Mouse (Mus musculus) adipocyte (in vitro differentiated cells): Measurements from ENCODE around the gene Pde7b.

ENCODE experiments used
- DNase-seq: peaks from one replicate; pipeline ENCODE4 v3.0.0-alpha.2; 2016; ENCODE audit warnings: low spot score

Gene Pde7b

DNA sequence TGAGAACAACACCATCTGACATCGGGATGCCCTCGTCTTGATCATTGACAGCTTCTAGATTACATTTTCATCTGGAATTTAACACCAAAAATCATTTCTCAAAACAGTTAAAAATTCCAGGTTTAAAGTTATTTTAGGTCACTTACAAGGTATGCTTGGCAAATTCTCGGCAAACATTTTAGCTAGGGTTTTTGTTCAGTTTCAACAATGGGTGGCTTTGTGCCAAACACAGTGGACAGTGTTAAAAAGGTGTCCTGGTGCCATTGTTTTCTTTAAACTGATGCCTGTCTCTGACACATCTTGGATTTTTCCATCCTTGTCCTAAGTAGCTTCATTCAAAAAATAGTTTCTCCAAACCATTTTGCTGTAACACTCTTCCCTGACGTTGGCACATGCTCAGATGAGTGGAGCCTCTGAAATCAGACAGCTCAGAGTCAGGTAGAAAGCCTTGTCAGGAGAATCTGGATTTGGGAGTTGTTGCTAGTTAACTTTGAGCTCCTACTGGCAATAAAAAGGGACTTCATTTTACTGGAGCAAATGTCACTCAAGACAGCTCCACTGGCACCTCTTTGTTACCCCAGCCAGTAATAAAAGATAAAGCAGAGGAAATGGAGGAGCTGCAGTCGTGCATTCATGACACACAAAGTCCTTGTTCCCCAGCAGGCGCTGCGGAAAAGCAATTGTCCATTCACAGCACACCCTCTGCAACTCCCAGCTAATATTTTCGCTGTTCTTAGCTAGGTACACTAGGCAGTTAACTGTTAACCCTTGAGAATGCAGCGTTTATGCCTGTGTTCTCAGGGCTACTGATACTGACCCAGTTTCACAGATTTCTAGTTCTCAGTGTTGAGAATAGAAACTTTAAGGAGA, 2.0 kb downstream of the Pde7b start:
- DNase-seq = no peak

DNA sequence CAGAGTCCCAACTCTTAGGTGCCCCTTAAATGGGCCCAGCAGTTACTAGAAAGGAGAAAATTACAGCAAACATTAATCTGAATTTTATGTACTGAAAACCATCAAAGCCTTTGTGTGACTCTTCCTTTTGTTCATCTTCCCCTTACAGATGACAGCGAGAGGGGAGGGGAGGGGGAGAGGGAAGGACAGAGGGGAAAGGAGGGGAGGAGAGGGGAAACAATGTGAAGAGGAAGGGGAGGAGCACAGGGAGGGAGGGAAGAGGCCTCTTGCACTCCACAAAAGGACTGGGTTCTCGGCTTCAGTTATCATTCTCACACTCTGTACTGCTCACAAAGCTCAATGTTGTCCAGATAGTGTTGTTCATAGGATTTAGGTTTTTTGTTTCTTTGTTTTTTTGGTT, 5.7 kb downstream of the Pde7b start:
- no peak for DNase-seq

DNA sequence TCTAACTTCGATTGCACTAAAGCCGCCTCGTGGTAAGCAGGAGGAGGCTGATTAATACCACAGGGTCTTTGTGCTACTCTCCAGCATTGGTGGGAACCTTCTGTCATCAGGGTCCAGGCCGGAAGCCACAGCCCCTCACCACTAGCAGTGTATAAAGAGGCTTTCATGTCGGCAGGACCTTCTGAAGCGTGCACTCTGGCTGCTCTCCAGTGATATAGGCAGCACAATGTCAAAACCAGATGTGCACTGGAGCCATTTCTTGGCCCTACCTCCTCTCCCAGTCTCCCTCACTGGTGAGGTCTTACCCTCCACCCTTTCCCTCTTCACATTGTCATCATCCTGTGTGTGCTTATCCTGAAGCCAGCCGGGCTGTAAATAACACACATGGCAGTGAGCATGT, 24.2 kb downstream of the Pde7b start:
- DNase-seq = no peak

DNA sequence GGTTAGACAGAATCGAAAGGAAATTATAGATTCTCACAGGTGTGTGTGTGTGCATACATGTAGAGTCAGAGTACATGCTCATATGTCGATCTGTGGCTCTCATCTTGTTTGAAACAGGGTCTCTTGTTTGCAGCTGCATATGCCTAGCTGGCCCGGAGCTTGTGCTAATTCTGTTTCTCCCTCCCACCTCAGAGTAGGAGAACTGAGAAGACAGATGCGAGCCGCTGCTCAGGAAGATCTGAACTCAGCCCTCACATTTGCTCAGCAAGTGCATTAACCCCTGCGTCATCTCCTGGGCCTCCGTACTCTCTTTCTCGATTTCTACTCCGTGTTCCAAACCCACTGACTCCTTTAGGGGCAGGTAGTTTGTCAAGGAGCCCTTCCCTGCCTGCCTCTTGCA, 25.0 kb downstream of the Pde7b start:
- no peak for DNase-seq

DNA sequence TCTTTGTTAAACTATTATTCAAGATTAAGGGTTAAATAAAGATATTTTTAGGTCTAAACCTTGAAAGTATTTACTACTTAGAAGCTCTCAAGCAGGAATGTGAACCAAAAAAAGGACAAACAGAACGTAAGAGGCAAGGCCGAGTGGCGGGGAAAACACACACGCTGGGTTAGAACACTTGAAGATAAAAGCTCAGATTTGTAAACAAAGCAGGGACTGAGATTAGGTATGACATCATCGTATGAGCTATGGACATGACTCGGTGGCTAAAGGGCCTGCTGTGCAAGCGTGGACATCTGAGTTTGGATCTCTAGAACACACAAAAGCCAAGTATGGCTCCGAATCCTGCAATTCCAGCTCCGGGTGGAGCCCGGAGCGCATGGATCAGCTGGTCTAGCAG, 29.2 kb downstream of the Pde7b start:
- no peak for DNase-seq

DNA sequence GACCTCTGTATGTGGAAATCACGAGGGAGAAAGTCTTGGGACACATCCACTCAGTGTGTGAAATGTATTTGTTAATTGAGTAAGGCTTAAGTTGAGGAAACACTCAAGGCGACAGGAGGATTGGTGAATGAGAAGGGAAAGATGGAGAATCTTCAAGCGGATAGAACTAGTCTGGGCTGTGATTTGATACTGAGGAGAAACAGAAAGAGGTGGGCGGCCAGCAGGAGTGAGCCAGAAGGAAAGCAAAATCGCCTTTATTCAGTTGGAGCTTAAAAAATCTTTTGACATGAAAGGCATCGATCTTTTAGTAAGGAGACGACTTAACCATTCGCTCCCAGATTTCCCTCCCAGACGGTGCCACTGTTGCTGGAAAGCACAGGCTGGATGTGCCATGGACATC, 34.9 kb downstream of the Pde7b start:
- no peak for DNase-seq

DNA sequence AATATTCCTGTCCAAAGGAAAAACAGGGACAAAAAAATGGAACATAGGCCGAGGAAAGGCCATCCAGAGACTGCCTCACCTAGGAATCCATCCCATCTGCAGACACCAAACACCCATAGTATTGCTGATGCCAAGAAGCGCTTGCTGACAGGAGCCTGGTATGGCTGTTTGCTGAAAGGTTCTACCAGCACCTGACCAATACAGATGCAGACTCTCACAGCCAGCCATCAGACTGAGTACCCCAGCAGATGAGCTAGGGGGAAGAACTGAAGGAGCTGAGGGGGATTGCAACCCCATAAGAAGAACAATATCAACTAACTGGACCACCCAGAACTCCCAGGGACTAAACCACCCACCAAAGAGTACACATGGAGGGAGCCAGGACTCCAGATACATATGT, 40.7 kb downstream of the Pde7b start:
- DNase-seq = no peak

DNA sequence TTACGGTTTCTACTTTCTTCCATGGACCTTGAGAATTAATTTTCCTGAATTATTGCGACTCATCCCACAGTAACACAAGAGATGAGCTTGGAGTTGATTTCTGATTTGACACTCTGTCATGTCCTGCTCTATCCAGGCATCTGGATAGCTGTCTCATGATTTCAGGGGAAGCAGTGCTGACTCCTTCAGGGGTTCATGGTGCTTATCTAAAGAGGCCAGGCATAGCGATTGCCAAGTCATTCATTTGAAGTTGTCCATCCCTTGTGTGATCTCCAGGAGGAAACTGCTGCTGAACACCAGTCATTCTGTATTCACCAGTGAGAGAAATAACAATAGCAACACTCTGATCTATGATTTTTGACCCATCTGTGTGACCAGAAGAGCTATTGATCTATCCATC, 43.9 kb downstream of the Pde7b start:
- no peak for DNase-seq

DNA sequence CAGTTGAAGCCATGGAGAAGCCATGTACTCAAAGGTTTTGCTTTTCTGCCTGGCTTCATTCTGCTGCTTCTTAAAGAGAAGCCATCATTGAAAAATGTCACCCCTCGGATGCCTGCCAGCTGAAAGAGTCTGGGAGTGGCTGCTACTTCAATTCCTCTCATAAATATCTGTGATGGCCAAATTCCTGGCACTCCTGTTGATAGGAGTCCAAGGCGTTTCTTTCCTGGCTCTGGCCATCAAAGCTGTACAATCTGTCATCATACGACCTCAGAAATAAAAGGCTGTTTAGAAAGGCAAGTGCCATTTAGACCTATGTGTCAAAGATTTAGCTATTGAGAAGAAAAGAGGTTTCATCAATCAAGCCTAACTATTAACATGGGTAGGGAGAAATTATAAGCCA, 49.6 kb downstream of the Pde7b start:
- no peak for DNase-seq

DNA sequence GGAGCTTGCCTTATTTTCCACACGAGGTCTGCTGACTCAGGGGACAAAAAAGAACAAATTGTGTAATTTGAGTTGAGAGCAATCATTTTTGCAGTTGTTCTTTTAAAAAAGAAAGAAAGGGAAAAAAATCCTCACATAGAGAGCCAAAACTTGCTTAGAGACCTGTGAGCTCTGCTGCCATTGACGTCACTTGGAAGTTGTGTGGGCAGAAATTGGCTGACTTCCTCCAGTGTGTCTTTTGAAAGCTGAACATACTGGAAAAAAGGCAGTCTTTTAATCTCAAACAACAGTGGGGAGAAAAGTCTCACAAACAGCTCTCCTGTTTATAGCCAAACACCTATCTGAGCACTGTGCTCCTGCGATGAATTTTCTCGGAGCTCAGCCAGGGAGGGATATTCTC, 51.1 kb downstream of the Pde7b start:
- DNase-seq = no peak

DNA sequence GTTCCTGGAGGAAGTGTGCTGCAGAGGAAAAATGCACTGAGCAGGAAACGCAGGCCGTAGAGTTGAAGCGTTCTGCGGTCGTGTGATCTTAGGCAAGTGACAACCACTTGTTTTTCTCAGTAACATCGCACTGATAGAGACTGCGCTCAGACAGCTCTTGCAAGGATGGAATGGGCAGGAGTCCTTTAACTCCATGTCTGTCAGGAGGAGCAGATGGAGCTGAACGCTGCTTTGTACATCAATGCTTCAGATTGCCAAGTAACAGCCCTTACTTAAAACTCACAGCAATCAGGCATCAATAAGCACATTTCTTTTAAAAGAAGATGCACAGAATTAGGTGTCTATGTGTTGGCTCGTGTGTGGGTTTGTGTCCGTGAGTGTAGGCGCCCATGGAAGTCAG, 52.3 kb downstream of the Pde7b start:
- DNase-seq = no peak

DNA sequence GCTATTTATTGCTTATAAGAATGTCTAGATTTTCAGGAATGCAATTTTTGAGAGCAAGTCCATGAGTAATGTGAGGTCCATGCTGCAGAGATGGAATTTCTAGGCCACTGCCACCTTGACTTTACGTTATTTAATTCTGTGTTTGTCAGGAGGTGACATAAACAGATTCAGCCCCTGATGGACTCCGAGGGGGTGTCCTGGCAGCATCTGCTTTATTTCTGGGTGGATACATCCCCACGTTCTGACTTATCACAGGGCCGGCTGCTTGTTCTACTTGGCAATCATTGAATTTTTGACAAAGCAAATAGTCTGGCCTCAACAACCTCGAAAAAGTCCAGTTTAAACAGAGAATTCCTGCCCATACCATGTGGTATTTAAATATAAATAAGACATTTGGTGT, 53.3 kb downstream of the Pde7b start:
- DNase-seq = no peak

DNA sequence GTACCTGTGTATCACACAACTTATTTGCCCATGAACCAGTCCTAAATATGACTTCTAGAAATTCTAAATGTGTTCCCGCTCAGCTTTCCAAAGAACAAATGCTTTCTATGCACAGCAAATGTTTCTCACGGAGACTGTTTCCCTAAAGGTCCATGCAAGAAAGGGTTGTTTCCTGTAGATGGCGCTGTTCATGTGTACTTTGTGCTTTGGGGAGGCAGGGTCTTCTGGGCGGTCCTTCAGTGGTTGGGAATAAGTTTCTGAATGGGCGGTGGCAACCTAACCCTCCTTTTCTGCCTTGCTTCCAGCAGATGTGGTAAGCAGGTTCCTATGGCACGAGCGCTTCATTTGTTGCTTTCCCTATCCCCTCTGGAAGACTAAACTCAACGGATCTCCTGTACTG, 54.3 kb downstream of the Pde7b start:
- DNase-seq = no peak

DNA sequence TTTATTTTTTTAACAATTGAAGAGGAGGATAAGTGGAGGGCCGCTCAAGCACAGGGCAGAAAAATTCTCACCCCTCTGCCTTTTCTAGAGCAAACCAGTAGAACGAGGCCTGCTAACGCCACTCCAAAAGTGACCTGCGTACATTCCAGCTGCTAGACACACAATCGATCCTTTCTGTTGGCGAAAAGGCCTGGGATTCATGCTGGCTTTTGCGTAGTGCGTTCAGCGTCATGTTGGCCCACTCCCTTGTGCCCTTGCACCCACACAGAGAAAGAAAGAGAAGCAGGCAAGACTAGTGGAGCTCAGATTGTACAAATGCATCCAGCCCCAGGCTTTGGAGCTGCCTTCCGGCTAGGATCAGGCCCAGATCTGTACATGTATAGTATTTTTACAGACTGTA, 55.4 kb downstream of the Pde7b start:
- no peak for DNase-seq

DNA sequence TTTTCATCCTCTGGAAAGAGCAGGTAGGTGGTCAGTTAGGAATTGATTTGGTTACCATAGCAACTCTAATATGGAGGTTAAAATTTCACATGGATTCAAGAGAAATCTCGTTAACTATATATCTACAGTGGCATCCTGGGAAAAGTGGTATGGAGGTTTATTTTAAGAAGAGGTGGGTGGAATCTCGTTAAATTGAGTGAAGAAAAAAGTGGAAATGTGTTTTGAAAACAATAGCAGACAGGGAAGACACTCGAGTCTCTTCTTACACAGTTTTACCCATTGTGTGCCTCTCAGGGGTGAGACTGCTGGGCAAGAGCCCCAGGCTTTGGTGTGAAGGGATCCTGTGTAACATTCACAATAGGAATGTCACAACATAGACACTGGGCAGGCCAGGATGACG, 56.3 kb downstream of the Pde7b start:
- DNase-seq = no peak

DNA sequence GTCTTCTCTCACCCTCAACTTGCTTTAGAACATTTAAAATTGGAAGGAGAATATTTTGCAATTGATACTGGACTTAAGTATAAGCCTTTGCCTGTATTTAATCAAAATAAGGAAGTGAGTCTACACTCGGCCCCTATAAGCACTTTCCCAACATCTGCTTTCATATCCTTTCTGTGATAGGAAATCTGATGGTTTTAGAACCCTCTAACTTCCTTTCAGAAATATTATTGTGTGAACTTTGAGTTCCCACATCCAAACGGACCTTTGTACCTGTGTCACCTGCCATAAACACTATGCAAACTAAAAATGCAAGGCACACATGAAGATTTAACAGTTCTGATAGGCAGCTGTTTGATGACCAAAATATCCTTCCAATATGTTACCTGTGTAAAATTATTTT, 58.2 kb downstream of the Pde7b start:
- DNase-seq = no peak

DNA sequence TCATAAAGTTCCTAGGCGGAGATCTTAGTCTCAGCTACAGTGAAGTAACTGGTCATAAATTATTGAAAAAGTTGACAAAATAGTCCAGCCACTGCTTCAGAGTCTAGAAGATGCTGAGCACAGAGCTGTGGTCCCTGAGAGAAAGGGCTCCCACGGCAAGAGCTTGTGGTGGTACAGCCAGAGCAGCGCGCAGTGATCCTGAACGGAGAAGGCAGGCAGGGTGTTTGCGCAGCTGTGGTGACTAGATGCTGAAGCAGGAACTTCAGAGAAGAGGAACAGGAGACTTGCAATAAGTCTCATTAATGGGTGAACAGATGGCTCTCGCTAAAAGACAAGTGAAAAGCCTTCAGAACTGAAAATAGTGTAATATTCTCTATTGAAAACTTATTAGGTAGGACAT, 61.9 kb downstream of the Pde7b start:
- DNase-seq = no peak

DNA sequence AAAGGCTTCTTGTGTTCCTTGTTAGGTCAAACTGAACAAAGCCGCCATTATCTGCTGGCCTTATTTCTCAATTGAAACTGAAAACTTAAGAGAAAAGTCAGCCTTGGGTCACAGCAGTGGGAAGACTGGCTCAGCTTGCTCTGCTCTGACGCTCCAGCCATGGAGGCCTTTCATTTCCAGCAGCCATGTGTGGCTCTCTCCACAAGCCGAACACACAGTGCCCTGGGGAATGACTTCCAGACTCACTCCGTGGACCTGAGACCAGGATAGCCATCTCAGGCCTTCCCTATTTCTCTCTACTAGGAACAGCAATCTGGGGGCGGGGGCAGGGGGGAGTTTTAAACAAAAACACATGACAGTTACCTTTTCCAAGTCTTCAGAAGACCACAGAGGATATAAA, 63.2 kb downstream of the Pde7b start:
- no peak for DNase-seq

DNA sequence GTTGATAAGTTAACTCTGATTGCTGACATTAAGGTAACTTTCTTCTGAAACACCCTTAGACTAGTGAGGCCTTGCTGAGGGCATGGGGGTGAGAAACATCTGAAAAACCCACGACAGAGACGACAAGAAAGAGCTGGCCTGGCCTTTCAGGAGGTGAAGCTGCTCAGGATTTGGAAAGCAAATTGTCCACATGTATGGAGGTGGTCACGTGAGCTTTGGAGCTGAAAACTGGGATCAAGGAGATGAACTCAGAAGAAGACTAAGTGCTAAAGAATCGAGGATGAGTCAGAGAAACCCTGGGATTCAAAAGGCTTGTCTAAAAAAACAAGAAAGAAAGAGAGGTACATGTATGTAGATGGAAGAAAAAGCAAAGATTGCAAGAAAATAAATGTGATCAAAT, 65.2 kb downstream of the Pde7b start:
- no peak for DNase-seq

DNA sequence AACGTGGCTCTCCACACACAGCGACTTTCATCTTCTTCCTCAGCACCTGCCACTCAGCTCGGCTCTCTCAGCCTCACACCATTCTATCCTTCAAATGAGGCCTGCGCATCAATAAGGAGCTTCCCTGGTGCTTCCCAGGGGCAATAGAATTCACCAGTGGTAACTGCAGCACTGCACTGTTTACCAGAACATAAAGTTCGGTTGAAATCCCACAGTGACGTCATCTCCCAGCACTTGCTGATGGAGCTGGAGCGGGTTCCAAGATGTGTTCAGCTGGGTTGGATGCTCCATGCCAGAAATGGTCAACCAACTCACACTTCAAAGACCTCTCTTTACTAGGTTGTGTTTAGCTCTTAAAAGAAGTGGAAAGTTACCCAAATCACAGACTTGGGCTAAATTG, 65.6 kb downstream of the Pde7b start:
- no peak for DNase-seq

DNA sequence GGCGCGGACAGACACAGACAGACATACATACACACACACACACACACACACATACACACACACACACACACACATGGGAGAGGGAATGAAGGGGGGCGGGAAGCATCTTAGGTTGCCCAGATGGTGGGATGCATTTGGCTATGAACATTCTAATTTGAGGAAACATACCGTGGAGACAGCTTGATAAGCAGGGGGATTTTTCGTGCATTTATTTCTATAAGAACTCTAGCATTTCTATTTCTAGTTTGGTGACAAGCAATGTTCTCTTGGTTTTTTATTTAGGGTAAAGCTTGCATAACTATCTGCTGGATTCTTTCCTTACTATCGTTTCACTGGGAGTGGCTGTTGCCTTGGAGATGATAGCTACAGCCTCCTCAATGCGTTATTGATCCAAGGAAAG, 66.2 kb downstream of the Pde7b start:
- no peak for DNase-seq

DNA sequence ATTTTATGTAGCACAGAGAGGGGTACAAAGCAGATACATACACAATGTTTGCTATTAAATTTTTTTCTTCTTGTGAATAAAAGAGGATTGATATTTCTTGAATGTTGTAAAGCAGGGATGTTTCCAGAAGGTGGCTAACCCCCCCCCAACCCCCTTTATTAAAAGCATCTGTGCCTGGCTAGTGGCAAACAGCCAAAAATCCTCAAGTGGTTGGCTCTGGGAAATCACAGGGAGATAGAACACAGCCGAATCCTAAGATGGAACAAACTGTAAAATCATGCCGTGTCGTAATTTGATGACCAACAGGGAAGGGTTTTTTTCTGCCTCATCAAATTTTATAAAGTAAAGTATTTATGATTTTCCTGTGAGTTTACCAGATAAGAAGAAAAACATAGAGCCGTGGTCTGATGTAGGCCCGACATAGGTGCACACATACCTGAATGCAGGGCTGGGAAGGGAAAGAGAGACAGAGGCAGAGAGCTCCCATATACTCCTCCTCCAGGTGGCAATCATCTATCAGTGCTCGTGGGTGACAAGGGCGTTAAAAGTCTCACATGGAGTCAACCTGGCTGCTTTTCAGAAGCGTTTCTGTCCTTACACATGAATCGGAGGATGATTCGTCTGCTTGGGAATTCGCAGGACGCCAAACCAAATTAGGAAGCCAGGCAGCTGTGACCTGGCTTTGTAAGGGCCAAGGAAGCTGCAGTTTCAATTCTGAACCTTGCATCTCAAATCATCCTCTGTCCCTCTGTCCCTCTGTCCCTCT, 67.4 kb downstream of the Pde7b start:
- no peak for DNase-seq

DNA sequence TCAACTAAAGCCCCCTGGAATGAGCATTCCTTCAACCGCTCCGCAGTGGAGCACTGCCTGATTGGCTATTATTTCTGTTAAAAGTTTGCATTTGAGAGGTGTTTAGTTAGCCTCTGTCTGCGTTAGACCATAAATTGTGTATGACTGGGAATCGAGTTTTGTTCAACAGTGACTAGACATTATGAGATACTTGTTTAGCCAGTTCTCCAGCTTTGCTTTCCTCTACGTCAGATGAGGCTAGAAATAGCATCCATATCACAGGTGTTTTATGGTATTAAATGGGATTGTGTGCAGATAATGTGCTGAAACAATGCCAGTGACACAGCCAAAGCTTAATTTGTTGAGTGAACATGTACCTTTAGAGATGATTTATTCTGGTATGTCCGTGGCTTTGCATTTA, 70.3 kb downstream of the Pde7b start:
- no peak for DNase-seq

DNA sequence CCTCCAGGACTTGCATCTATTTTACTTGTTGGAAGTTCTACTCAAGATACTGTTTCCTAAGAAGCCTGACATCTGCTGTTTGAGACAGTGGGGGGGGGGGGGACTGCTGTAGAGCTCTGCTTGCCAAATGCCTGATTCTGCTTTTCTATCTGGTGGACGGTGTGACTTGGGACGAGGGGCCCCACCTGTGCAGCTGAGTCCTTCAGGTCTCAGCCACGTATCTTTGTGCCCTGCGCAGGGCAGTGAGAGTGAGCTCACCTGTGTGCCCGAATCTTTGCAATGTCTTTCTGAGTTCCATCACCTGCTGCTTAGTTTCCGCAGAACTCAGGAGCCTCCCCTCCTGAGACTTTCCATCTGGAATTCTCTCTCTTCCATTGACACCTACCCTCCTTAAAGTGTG, 70.7 kb downstream of the Pde7b start:
- DNase-seq = no peak
